Mouse (Mus musculus): ENCODE measurements around the gene Olfr982.

The Olfr982 gene

GRCm38 (mm10) chr9:40073529-40073928 lies at the start of gene Olfr982:
Olfr982 (plus strand) TSS chr9:40073829.
- DNase-seq (ENCODE audit: low read depth) = no peak

- no peak for DNase-seq (ENCODE audit: low read depth)
These were observed 23.5 kb upstream of the Olfr982 start for GRCm38 (mm10) chr9:40050138-40050537.

DNA sequence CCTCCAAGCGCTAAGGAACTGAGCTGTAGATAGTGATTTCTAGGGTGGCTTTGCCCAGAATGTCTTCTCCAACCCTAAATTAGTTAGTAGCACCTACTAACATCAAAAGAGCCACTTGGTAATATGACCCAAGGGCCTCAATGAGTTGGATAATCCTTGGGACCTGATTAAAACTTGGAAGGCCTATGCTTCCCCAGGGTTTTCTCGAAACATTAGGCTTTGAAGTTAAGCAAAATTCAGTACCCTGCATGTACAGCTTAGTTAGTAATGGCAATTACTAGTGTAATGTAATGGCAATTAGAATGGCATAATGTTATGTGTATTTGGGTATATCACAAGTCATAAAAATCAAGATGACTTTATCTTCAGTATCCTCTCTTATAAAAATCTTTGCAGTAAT lies 19.9 kb downstream of the Olfr982 start, which contains the start of gene Olfr983:
Gene Olfr983, minus strand, starts transcription at position 101 of the 400 bp plus-strand sequence.
- no peak for DNase-seq (ENCODE audit: low read depth)

DNA sequence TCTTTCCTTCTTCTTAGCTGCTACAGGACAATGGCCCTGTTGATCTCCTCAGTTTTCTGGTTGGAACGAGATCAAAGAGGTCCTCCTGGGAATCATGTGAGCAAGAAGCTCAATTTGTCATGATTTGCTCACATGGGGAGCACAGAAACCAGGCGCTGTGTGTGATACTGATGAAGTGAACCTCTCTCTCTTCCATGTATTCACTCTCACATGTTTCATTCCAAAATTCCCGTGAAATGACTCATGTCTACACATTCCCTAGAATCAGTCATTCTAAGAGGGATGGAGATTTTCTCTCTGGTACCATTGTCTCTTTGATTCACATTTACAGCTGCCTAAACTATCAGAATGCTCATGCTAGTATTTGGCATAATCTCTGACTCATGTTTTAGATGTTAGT lies 21.1 kb downstream of the Olfr982 start:
- no peak for DNase-seq (ENCODE audit: low read depth)

DNA sequence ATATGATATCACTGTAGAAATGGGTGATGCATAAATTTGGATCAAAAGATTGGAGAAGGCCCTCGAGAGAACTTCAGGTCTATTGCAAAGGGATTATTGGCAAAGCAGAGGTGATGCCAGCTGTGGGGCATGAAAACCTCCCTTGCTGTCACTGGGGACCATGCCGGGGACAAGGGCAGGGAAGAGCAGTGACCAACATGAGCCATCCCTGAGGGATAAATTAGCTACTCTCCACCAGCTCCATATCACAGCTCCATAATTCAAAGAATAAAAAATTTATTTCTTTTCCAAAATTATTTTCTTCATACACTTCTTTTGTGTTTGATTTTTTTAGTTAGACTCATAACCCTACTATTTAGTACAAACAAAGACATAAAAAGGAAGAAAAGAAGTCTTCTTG lies 40.5 kb downstream of the Olfr982 start, which contains the start of gene Olfr984:
Gene Olfr984, minus strand, starts transcription at position 101 of the 400 bp plus-strand sequence.
- DNase-seq (ENCODE audit: low read depth) = no peak

DNA sequence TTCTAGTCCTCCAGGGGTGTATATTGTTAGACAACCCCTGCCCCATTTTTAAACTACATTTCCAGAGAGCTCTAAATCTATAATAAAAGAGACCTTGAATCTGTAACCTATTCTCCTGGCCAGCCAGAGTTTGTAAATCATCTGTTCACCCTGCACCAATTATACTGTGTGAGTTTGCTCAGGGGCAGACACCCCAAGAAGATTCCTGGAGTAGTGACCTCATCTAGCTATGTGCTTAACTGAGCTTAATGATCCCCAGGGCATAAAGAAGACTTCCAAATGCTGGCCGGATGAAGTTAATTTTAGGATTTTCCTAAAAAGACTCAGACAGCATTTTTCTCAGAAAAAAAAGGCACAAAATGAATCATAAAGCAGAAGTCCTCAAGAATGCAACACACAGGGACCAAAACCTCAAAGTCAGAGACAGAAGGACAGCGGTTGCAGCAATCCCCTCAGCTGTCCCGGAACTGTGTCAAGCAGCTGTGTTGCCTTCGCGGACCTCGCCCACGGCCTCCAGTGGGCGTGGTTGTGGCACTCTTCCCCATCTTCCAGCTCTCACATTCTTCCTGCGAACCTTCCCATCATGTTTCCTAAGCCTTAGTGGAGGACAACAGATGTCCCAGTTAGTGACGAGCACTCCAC lies 43.1 kb downstream of the Olfr982 start:
- no peak for DNase-seq (ENCODE audit: low read depth)

DNA sequence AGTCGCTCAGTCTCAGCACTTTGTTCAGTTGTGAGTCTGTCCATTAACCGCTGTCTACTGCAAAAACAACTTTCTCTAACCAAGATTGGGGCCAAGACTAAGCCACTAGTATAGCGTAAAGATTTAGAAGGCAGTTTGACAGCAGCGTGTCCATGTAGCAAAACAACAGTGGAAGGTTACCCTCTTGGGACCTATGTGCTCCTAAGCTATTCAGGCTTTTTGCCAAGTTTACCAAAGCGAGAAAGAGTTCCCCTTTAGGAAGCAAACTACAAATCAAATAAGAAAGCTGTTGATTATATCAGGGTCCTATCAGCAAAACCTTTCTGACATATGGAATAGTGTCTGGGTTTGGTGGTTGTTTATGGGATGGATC lies 43.6 kb downstream of the Olfr982 start:
- no peak for DNase-seq (ENCODE audit: low read depth)

Measured in naive thymus-derived CD4-positive, alpha-beta T cell, adult 2 months (primary cell).